Mouse (Mus musculus): Measurements from ENCODE around the gene Nmi. TPM values are rescaled to one million over a fixed set of nuclear protein-coding genes. Genes with fewer than 3 reads are reported as not detected.

The Nmi gene
- polyA plus RNA-seq, 1 experiment from 2014 or later, result 18.4 TPM

GRCm38 (mm10) chr2:51985241-51985640 lies 11.9 kb upstream of the Nmi start:
- Histone ChIP-seq H3K4me2 (no peak overlapping the region), H3K4me3 (no peak overlapping the region), H3K9me3 (no peaks in the 10 kb centered on the region), H3K27me3 (no peaks in the 10 kb centered on the region), H3K27ac (no peak overlapping the region), H3K4me1 (peaks cover 14% of the 10 kb centered on the region), H3K9ac (no peak overlapping the region), H3K36me3 (no peaks in the 10 kb centered on the region)
- ATAC-seq (ENCODE audit: insufficient number of reproducible peaks, insufficient read depth, low FRiP score, low TSS enrichment, low read depth), result no peak
- 91% methylated on average over 10 of the region's 10 CpGs for WGBS

GRCm38 (mm10) chr2:51982288-51982687 lies 9.0 kb upstream of the Nmi start:
- ATAC-seq (ENCODE audit: insufficient number of reproducible peaks, insufficient read depth, low FRiP score, low TSS enrichment, low read depth), result no peak
- 60% methylated on average over 13 of the region's 13 CpGs for WGBS
- Histone ChIP-seq H3K9ac (no peak overlapping the region), H3K9me3 (peaks cover 8% of the 10 kb centered on the region; the same call in 1 of the 2 replicates), H3K36me3 (no peaks in the 10 kb centered on the region), H3K4me3 (no peak overlapping the region), H3K27ac (no peak overlapping the region), H3K4me1 (peaks cover 14% of the 10 kb centered on the region), H3K27me3 (no peaks in the 10 kb centered on the region), H3K4me2 (peak overlapping the region; percentile 50; the same call in 1 of the 2 replicates)

GRCm38 (mm10) chr2:51981630-51982029 lies 8.3 kb upstream of the Nmi start:
- Histone ChIP-seq H3K27ac (peak overlapping the region; percentile 64), H3K9ac (peak overlapping the region; percentile 51; the same call in 1 of the 2 replicates)
- ATAC-seq (ENCODE audit: insufficient number of reproducible peaks, insufficient read depth, low FRiP score, low TSS enrichment, low read depth), result no peak

GRCm38 (mm10) chr2:51972641-51973409 lies 469 bp downstream of the Nmi start:
- Histone ChIP-seq H3K27ac (peak overlapping the region; percentile 90), H3K4me1 (no peaks in the 10 kb centered on the region), H3K36me3 (no peaks in the 10 kb centered on the region), H3K4me2 (peak overlapping the region; percentile 72), H3K4me3 (peak overlapping the region; percentile 67), H3K27me3 (no peaks in the 10 kb centered on the region), H3K9ac (peak overlapping the region; percentile 81), H3K9me3 (no peaks in the 10 kb centered on the region; the same call in 1 of the 2 replicates)
- WGBS, result 1% methylated on average over 40 of the region's 40 CpGs
- peak; percentile 64; the same call in 1 of the 2 replicates for ATAC-seq (ENCODE audit: insufficient number of reproducible peaks, insufficient read depth, low FRiP score, low TSS enrichment, low read depth)

More at GRCm38 (mm10) chr2:51981630-51982029, 8.3 kb upstream of the Nmi start:
- peaks cover 8% of the 10 kb centered on the region; the same call in 1 of the 2 replicates for H3K9me3 ChIP-seq
- peak overlapping the region; percentile 50 for H3K4me2 ChIP-seq
- H3K36me3 ChIP-seq, result no peaks in the 10 kb centered on the region
- H3K4me1 ChIP-seq, result peaks cover 14% of the 10 kb centered on the region
- no peaks in the 10 kb centered on the region for H3K27me3 ChIP-seq
- H3K4me3 ChIP-seq, result 0 out of 2 replicates have a peak overlapping the region, but pooled peaks have one; percentile 13
- WGBS, result 18% methylated on average over 11 of the region's 11 CpGs

- WGBS, result 39% methylated on average over 5 of the region's 5 CpGs
- ATAC-seq (ENCODE audit: insufficient number of reproducible peaks, insufficient read depth, low FRiP score, low TSS enrichment, low read depth), result no peak
- 0 out of 2 replicates have a peak overlapping the region, but pooled peaks have one; percentile 90 for H3K27ac ChIP-seq
Measured at GRCm38 (mm10) chr2:51972142-51972541, 1.2 kb downstream of the Nmi start.

DNA sequence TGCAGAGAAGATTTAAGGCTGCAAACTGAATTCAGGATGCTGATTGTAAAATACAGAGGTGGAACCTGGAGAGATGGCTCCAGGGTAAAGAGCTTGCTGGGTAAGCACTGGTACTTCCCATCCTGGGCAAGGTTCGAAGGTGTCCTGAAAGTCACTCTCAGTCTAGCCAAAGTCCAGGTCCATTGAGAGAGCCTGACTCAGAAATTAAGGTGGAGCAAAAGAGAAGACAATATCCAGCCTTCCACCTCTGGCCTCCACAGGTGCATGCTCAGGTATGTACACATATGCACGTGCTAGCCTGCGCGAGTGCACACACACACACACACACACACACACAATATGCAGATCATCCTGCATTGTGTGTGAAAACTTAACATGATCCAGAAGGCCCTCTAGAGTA lies 2.4 kb downstream of the Nmi start:
- H3K9me3 ChIP-seq, result no peaks in the 10 kb centered on the region; the same call in 1 of the 2 replicates
- H3K36me3 ChIP-seq, result no peaks in the 10 kb centered on the region
- WGBS, result 93% methylated on average over 4 of the region's 4 CpGs
- no peak overlapping the region for H3K4me3 ChIP-seq
- no peak for ATAC-seq (ENCODE audit: insufficient number of reproducible peaks, insufficient read depth, low FRiP score, low TSS enrichment, low read depth)
- H3K27ac ChIP-seq, result no peak overlapping the region
- H3K9ac ChIP-seq, result no peak overlapping the region
- no peaks in the 10 kb centered on the region for H3K27me3 ChIP-seq
- no peak overlapping the region for H3K4me2 ChIP-seq
- no peaks in the 10 kb centered on the region for H3K4me1 ChIP-seq

More at GRCm38 (mm10) chr2:51972142-51972541, 1.2 kb downstream of the Nmi start:
- no peaks in the 10 kb centered on the region; the same call in 1 of the 2 replicates for H3K9me3 ChIP-seq
- H3K4me1 ChIP-seq, result no peaks in the 10 kb centered on the region
- H3K27me3 ChIP-seq, result no peaks in the 10 kb centered on the region
- H3K36me3 ChIP-seq, result no peaks in the 10 kb centered on the region
- H3K4me3 ChIP-seq, result peak overlapping the region; percentile 67
- H3K4me2 ChIP-seq, result peak overlapping the region; percentile 72
- H3K9ac ChIP-seq, result no peak overlapping the region; the same call in 1 of the 2 replicates

DNA sequence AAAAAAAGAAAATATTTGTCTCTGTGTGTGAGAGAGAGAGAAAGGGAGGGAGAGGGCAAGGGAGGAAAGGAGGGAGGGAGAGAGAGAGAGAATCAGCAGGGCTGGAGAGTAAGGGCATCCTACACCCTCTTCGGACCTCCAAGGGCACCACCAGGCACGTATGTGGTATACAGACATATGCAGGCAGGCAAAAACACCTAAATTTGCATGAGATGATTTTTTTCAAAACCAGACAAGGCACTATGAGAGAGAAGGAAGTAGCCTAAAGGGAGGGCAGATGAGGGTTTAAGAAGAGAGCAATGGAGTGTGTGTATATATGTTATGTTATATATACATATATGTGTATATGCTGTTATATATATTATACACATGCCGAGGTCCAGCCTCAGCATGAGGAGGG lies 6.0 kb downstream of the Nmi start:
- ATAC-seq (ENCODE audit: insufficient number of reproducible peaks, insufficient read depth, low FRiP score, low TSS enrichment, low read depth), result no peak
- Histone ChIP-seq H3K4me3 (no peak overlapping the region), H3K4me2 (no peak overlapping the region), H3K9ac (no peak overlapping the region), H3K36me3 (no peaks in the 10 kb centered on the region), H3K9me3 (no peaks in the 10 kb centered on the region; the same call in 1 of the 2 replicates), H3K27me3 (no peaks in the 10 kb centered on the region), H3K4me1 (no peaks in the 10 kb centered on the region), H3K27ac (no peak overlapping the region)
- 80% methylated on average over 3 of the region's 3 CpGs for WGBS

- no peaks in the 10 kb centered on the region for H3K27me3 ChIP-seq
- no peak for ATAC-seq (ENCODE audit: insufficient number of reproducible peaks, insufficient read depth, low FRiP score, low TSS enrichment, low read depth)
- H3K4me3 ChIP-seq, result no peak overlapping the region
- no peaks in the 10 kb centered on the region for H3K9me3 ChIP-seq
- no peaks in the 10 kb centered on the region for H3K36me3 ChIP-seq
- no peaks in the 10 kb centered on the region for H3K4me1 ChIP-seq
- H3K27ac ChIP-seq, result no peak overlapping the region
- 86% methylated on average over 7 of the region's 7 CpGs for WGBS
- H3K4me2 ChIP-seq, result no peak overlapping the region
- no peak overlapping the region for H3K9ac ChIP-seq
Measured at GRCm38 (mm10) chr2:51953648-51954204, 19.6 kb downstream of the Nmi start.

DNA sequence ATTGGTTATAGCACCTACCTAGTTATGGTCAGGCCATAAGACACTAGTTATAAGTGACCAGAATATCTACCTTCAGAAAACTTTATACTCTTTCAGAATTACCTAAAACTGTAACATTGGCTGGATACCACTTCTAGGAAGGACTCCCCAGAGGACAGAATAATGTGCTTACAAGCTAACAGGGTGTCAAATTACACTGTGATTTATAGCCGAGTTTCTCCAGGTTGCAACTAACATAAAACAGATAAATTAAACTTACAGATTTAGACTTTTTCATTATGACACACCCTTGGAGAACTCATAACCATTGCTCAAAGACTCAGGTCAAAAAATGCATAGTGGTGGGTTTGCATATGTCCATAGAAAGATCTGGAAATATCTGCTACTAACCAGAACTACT lies 22.4 kb downstream of the Nmi start:
- Histone ChIP-seq H3K9ac (no peak overlapping the region), H3K4me1 (no peaks in the 10 kb centered on the region), H3K36me3 (no peaks in the 10 kb centered on the region), H3K4me3 (no peak overlapping the region), H3K4me2 (no peak overlapping the region), H3K9me3 (no peaks in the 10 kb centered on the region), H3K27me3 (no peaks in the 10 kb centered on the region), H3K27ac (no peak overlapping the region)
- 3% methylated on average over 1 of the region's 1 CpGs for WGBS
- ATAC-seq (ENCODE audit: insufficient number of reproducible peaks, insufficient read depth, low FRiP score, low TSS enrichment, low read depth), result no peak

DNA sequence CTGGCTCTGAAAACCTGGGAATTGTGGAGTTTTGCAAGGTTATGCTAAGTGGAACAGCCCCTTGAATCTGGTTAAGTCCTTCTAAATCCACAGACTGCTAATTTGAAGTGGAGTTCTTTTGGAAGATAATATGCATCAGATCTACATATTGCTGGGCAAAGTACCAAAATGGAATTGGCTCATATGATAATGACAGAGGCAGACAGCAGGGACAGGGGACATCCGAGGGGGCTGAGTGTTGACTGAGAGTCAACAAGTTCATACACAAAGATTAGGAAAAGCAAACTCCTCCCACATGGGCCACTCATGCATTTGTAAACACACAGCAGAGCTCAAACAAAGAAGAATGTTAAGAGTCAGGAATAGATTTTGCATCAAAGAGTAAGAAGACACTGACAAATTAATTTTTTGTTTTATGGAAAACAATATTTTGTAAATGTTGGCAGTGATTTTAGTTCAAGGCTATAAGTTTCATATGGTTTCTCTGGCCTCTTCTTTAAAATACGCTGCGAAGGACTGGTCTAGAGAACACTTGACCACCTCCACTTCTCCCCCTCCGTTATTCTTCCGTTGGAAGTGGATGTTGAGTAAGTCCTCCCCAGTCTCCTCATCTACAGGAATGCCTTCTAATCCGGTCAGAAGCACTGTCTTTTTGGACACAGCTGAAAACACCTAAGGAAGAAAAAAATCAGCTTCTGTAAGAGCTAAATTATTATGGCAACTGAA lies 25.0 kb downstream of the Nmi start:
- H3K4me2 ChIP-seq, result no peak overlapping the region
- no peak overlapping the region for H3K9ac ChIP-seq
- H3K4me3 ChIP-seq, result no peak overlapping the region
- H3K9me3 ChIP-seq, result 0 out of 2 replicates have a peak, but pooled peaks cover 4% of the 10 kb centered on the region
- no peak for ATAC-seq (ENCODE audit: insufficient number of reproducible peaks, insufficient read depth, low FRiP score, low TSS enrichment, low read depth)
- no peaks in the 10 kb centered on the region for H3K27me3 ChIP-seq
- no peak overlapping the region for H3K27ac ChIP-seq
- H3K4me1 ChIP-seq, result no peaks in the 10 kb centered on the region
- H3K36me3 ChIP-seq, result no peaks in the 10 kb centered on the region
- WGBS, result 80% methylated on average over 6 of the region's 6 CpGs

GRCm38 (mm10) chr2:51945812-51946211 lies 27.5 kb downstream of the Nmi start:
- Histone ChIP-seq H3K9ac (no peak overlapping the region), H3K4me3 (no peak overlapping the region), H3K36me3 (no peaks in the 10 kb centered on the region), H3K27me3 (no peaks in the 10 kb centered on the region), H3K9me3 (0 out of 2 replicates have a peak, but pooled peaks cover 4% of the 10 kb centered on the region), H3K4me1 (no peaks in the 10 kb centered on the region), H3K27ac (no peak overlapping the region), H3K4me2 (no peak overlapping the region)
- WGBS, result 57% methylated on average over 2 of the region's 2 CpGs
- no peak for ATAC-seq (ENCODE audit: insufficient number of reproducible peaks, insufficient read depth, low FRiP score, low TSS enrichment, low read depth)
